Mouse (Mus musculus) liver, embryonic 14.5 days (tissue): ENCODE data around the gene Sst.
"Not testable (repeated sequence)": the region's sequence is repeated elsewhere in the genome, so short reads cannot be mapped to it uniquely, and the experiment has no call there.

Experiments
- CTCF ChIP-seq: IDR thresholded peaks from 2 replicates; pipeline ENCODE4 v1.5.1; 2016; ENCODE audit warnings: antibody characterized with exemption, low read depth, control low read depth
- EP300 ChIP-seq: IDR thresholded peaks from 2 replicates; pipeline ENCODE4 v1.6.1; 2016; ENCODE audit warnings: antibody characterized with exemption, low read depth

DNA sequence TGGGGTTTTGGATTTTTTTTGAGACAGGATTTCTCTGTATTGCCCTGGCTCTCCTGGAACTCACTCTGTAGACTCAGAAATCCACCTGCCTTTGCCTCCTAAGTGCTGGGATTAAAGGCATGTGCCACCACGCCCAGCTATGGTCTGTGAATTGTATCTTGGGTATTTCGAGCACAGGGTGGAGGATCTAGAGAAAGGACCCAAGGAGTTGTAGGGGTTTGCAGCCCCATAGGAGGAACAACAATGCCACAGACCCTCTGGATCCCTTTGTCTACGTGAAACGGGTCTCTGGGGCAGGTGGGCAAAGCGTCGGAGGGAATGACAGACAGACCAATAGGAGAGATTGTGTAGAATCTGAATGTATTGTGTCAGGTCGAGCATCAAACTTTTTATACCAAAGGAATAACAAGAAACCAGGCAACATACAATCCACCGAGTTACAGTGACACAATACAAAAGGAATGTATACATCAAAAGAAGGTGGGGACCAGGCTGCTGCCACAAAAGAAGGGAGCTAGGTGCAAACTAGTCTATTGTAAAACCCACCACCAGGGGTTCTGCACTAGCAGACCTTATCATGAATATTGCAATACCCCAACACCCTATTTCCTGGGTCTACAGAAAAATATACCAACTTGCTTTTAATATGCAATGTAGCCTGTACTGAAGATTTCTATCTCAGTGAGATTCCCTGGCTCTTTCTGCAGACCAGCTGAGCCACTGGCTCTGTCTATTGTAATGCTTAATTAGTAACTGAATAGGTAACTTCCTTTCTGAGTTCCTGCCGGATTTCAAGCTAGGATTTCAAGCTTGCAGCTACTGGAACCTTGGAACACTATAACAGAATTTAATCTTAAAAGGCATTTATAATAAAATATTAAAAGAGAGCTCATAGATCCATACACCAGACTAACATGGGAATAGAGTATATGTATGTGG lies 17.6 kb upstream of the Sst start:
- not testable (repeated sequence) for TF ChIP-seq EP300, CTCF
